Mouse (Mus musculus): ENCODE measurements around the gene Oscp1. TPM values are rescaled to one million over a fixed set of nuclear protein-coding genes. Genes with fewer than 3 reads are reported as not detected.

Oscp1 gene
- polyA plus RNA-seq, 1 experiment from 2014 or later: 24.1 TPM

- H3K4me2 ChIP-seq (replicated peaks): no peak overlapping the region
- H3K27me3 ChIP-seq (replicated peaks): no peaks in the 10 kb centered on the region
- no peak overlapping the region for H3K27ac ChIP-seq
- WGBS: 89% methylated on average over 4 of the region's 4 CpGs
- H3K36me3 ChIP-seq: peaks cover 18% of the 10 kb centered on the region
- no peak for ATAC-seq (ENCODE audit: low FRiP score, low read depth)
- H3K9ac ChIP-seq: no peak overlapping the region
- 0 out of 2 replicates have a peak, but pooled peaks cover 9% of the 10 kb centered on the region for H3K4me1 ChIP-seq
- peaks cover 14% of the 10 kb centered on the region for H3K9me3 ChIP-seq
- no peak overlapping the region for H3K4me3 ChIP-seq
Measured at GRCm38 (mm10) chr4:126118651-126119050, 60.3 kb downstream of the Oscp1 start.

- no peaks in the 10 kb centered on the region for H3K27me3 ChIP-seq (replicated peaks)
- H3K9ac ChIP-seq: no peak overlapping the region
- H3K27ac ChIP-seq: no peak overlapping the region
- no peak for ATAC-seq (ENCODE audit: low FRiP score, low read depth)
- no peak overlapping the region for H3K4me3 ChIP-seq
- H3K4me1 ChIP-seq: 0 out of 2 replicates have a peak, but pooled peaks cover 5% of the 10 kb centered on the region
- H3K4me2 ChIP-seq (replicated peaks): no peak overlapping the region
- peaks cover 14% of the 10 kb centered on the region for H3K9me3 ChIP-seq
- 89% methylated on average over 1 of the region's 1 CpGs for WGBS
- H3K36me3 ChIP-seq: peaks cover 18% of the 10 kb centered on the region
Measured at GRCm38 (mm10) chr4:126119051-126119450, 60.7 kb downstream of the Oscp1 start.

GRCm38 (mm10) chr4:126120052-126120451, 61.7 kb downstream of the Oscp1 start:
- no peak overlapping the region for H3K4me3 ChIP-seq
- no peak overlapping the region for H3K9ac ChIP-seq
- ATAC-seq (ENCODE audit: low FRiP score, low read depth): no peak
- H3K36me3 ChIP-seq: peaks cover 25% of the 10 kb centered on the region
- H3K9me3 ChIP-seq: peaks cover 14% of the 10 kb centered on the region
- 89% methylated on average over 5 of the region's 5 CpGs for WGBS
- no peak overlapping the region for H3K4me2 ChIP-seq (replicated peaks)
- H3K4me1 ChIP-seq: 0 out of 2 replicates have a peak, but pooled peaks cover 5% of the 10 kb centered on the region
- no peaks in the 10 kb centered on the region for H3K27me3 ChIP-seq (replicated peaks)
- no peak overlapping the region for H3K27ac ChIP-seq

GRCm38 (mm10) chr4:126120506-126120905, 62.1 kb downstream of the Oscp1 start:
- H3K4me1 ChIP-seq: 0 out of 2 replicates have a peak, but pooled peaks cover 5% of the 10 kb centered on the region
- H3K27me3 ChIP-seq (replicated peaks): no peaks in the 10 kb centered on the region
- no peak overlapping the region for H3K27ac ChIP-seq
- no peak overlapping the region for H3K4me3 ChIP-seq
- H3K9me3 ChIP-seq: peaks cover 14% of the 10 kb centered on the region
- 94% methylated on average over 2 of the region's 2 CpGs for WGBS
- no peak overlapping the region for H3K4me2 ChIP-seq (replicated peaks)
- no peak overlapping the region for H3K9ac ChIP-seq
- peaks cover 30% of the 10 kb centered on the region for H3K36me3 ChIP-seq
- ATAC-seq (ENCODE audit: low FRiP score, low read depth): no peak

GRCm38 (mm10) chr4:126123309-126124040, 65.1 kb downstream of the Oscp1 start:
- Histone ChIP-seq H3K4me2 (replicated peaks) (no peak overlapping the region), H3K27ac (no peak overlapping the region), H3K9ac (no peak overlapping the region), H3K36me3 (peaks cover 51% of the 10 kb centered on the region), H3K4me1 (no peaks in the 10 kb centered on the region), H3K9me3 (peaks cover 14% of the 10 kb centered on the region), H3K4me3 (no peak overlapping the region), H3K27me3 (replicated peaks) (no peaks in the 10 kb centered on the region)
- ATAC-seq (ENCODE audit: low FRiP score, low read depth): no peak
- WGBS: 93% methylated on average over 10 of the region's 10 CpGs

GRCm38 (mm10) chr4:126130502-126130901, 72.1 kb downstream of the Oscp1 start:
- Histone ChIP-seq H3K4me3 (no peak overlapping the region), H3K9ac (no peak overlapping the region), H3K4me1 (peaks cover 19% of the 10 kb centered on the region), H3K9me3 (no peaks in the 10 kb centered on the region), H3K36me3 (peaks cover 77% of the 10 kb centered on the region), H3K27ac (no peak overlapping the region), H3K27me3 (replicated peaks) (no peaks in the 10 kb centered on the region), H3K4me2 (replicated peaks) (no peak overlapping the region)
- ATAC-seq (ENCODE audit: low FRiP score, low read depth): no peak
- WGBS: 76% methylated on average over 11 of the region's 11 CpGs

- ATAC-seq (ENCODE audit: low FRiP score, low read depth): no peak
- Histone ChIP-seq H3K36me3 (peaks cover 77% of the 10 kb centered on the region), H3K9ac (no peak overlapping the region), H3K4me1 (peaks cover 19% of the 10 kb centered on the region), H3K27me3 (replicated peaks) (no peaks in the 10 kb centered on the region), H3K4me3 (no peak overlapping the region), H3K4me2 (replicated peaks) (no peak overlapping the region), H3K27ac (peak overlapping the region; percentile 2; the same call in 1 of the 2 replicates), H3K9me3 (no peaks in the 10 kb centered on the region)
- WGBS: 50% methylated on average over 10 of the region's 10 CpGs
Measured at GRCm38 (mm10) chr4:126131290-126132121, 73.1 kb downstream of the Oscp1 start.

DNA sequence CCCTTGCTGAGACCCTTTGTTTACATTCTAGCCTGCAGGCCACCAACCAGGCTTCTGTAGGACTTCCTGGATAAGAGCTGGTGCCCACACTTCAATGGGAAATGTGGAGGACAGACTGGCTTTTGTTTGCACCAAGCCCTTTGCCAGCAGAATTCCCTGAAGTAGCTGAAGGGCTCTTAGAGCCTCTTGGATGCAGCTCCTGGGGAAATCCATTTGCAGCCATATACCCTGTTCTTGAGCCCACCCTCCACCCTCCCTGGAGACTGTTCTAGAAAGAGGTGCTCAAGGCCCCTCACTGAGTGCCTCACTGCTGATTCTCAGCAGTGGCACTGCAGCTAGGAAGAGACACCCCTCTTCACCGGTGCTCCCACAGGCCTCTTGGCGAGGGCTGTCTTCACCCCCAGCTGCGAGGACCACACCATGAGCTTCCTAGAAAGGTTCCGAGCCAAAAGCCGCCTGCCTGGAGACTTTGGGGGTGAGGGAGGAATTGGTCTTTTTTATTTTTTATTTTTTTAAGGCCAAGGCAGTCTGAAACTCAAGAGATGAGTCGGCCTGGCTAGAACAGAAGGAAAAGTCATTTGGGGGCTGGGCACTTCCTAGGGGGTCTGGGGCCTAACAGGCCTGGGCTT, 74.4 kb downstream of the Oscp1 start:
- Histone ChIP-seq H3K27ac (no peak overlapping the region), H3K4me3 (no peak overlapping the region), H3K4me1 (peaks cover 19% of the 10 kb centered on the region), H3K9me3 (no peaks in the 10 kb centered on the region), H3K27me3 (replicated peaks) (no peaks in the 10 kb centered on the region), H3K4me2 (replicated peaks) (no peak overlapping the region; the same call in 1 of the 2 replicates), H3K9ac (no peak overlapping the region), H3K36me3 (peaks cover 78% of the 10 kb centered on the region)
- no peak for ATAC-seq (ENCODE audit: low FRiP score, low read depth)
- 71% methylated on average over 6 of the region's 6 CpGs for WGBS

DNA sequence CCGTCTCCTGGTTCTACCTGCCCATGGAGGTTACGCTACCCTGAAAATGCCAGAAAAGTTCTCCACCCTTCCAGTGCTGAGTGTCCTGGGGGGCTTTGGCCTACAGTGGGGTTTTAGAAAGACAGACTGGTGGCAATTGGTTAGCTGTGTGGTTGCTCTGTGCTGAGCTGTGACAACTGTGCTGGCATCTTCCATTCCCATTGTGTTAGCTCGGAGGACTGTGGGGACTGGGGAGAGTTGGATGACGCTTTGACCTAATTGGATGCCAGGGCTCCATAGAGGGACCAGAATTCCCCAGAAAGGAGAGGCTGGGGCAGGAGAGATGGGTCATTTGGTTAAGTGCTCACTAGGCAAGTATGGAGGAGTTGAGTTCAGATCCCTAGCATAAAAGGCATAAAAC, 75.9 kb downstream of the Oscp1 start:
- 91% methylated on average over 4 of the region's 4 CpGs for WGBS
- H3K27ac ChIP-seq: no peak overlapping the region
- no peak for ATAC-seq (ENCODE audit: low FRiP score, low read depth)
- H3K27me3 ChIP-seq (replicated peaks): no peaks in the 10 kb centered on the region
- no peaks in the 10 kb centered on the region for H3K9me3 ChIP-seq
- H3K4me2 ChIP-seq (replicated peaks): no peak overlapping the region
- no peak overlapping the region for H3K4me3 ChIP-seq
- H3K9ac ChIP-seq: no peak overlapping the region
- H3K4me1 ChIP-seq: peaks cover 19% of the 10 kb centered on the region
- H3K36me3 ChIP-seq: peaks cover 78% of the 10 kb centered on the region

- no peak for ATAC-seq (ENCODE audit: low FRiP score, low read depth)
- H3K27ac ChIP-seq: no peak overlapping the region
- H3K9me3 ChIP-seq: no peaks in the 10 kb centered on the region
- H3K4me2 ChIP-seq (replicated peaks): no peak overlapping the region
- peaks cover 19% of the 10 kb centered on the region for H3K4me1 ChIP-seq
- H3K36me3 ChIP-seq: peaks cover 78% of the 10 kb centered on the region
- H3K27me3 ChIP-seq (replicated peaks): no peaks in the 10 kb centered on the region
- no peak overlapping the region for H3K4me3 ChIP-seq
- WGBS: 88% methylated on average over 4 of the region's 4 CpGs
- no peak overlapping the region for H3K9ac ChIP-seq
Measured at GRCm38 (mm10) chr4:126134639-126135038, 76.3 kb downstream of the Oscp1 start.

DNA sequence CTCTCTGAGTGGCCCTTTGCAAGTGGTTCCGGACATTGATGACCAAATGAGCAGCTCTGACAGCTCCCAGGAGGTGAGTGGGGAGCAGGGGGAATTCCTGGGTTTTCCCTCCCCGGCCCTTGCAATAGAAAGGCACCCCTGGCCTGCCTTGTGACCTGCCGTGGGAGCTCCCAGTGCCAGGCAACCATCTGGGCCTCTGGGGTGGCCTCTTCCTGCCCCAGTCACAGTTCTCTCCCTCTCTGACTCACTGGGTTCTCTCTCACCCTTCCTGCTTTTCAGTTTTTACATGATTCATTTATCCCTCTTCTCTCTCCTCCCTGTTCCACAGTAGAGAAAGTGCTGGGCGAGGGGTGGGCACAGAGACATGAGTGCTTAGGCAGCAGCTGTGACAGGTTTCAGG, 79.4 kb downstream of the Oscp1 start:
- Histone ChIP-seq H3K4me2 (replicated peaks) (no peak overlapping the region), H3K4me1 (peaks cover 5% of the 10 kb centered on the region), H3K4me3 (no peak overlapping the region), H3K9ac (no peak overlapping the region), H3K27me3 (replicated peaks) (no peaks in the 10 kb centered on the region), H3K27ac (no peak overlapping the region), H3K36me3 (peaks cover 69% of the 10 kb centered on the region), H3K9me3 (no peaks in the 10 kb centered on the region)
- no peak for ATAC-seq (ENCODE audit: low FRiP score, low read depth)
- WGBS: 82% methylated on average over 4 of the region's 4 CpGs

GRCm38 (mm10) chr4:126141021-126141420, 82.7 kb downstream of the Oscp1 start:
- H3K27ac ChIP-seq: no peak overlapping the region
- no peaks in the 10 kb centered on the region for H3K4me1 ChIP-seq
- H3K36me3 ChIP-seq: peaks cover 43% of the 10 kb centered on the region
- no peak for ATAC-seq (ENCODE audit: low FRiP score, low read depth)
- no peak overlapping the region for H3K4me2 ChIP-seq (replicated peaks)
- no peaks in the 10 kb centered on the region for H3K27me3 ChIP-seq (replicated peaks)
- no peak overlapping the region for H3K9ac ChIP-seq
- H3K4me3 ChIP-seq: no peak overlapping the region
- no peaks in the 10 kb centered on the region for H3K9me3 ChIP-seq
- WGBS: 72% methylated on average over 5 of the region's 5 CpGs
